Comparison of ENCODE assay signal across 10 mouse cellular contexts in the genomic region with DNA sequence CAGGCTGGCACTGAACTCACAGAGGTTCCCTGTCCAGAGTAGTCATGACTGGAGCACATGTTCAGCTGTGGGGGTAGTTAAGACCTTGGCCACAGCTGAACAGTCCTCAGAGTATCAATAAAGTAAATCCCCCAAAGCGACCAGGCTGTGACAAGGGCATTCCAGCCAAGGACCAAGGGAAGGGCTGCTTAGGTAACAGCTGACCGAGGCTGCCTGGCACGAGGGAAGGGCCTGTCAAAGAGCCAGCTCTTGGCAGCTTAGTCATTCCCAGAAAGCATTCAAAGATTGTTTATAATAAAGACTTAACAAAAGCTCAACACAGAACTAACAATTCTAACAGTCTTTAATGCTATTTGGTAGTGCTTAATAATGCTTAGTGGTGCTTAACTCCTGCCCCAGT. TPM values are rescaled to one million over a fixed set of nuclear protein-coding genes. Genes with fewer than 3 reads are reported as not detected.
DNase-seq lines count a peak whose midpoint lies in the region; ATAC-seq and TF ChIP-seq lines count a peak whose summit lies in the region.
"Had no signal": no experiment of that assay in that cellular context is flagged by ENCODE, and none has a peak within 500 bp of the region (broad histone marks: within the 10 kb centered on the region; RNA-seq: fewer than 3 reads in every experiment).

No protein-coding gene starts in this region.

- TF ChIP-seq POLR2A in myocyte (IDR thresholded peaks at IDR 0.05; ENCODE audit: insufficient read length, low read depth), result no peak

- H3K9ac ChIP-seq in kidney, embryonic 14.5 days (ENCODE audit: low read depth, low read length), result no peak overlapping the region
- H3K9ac ChIP-seq: liver, embryonic 14.5 days had no signal

- H3ac ChIP-seq in myocyte (ENCODE audit: control insufficient read depth, insufficient read length), result no peak overlapping the region

- H3K4me1 ChIP-seq in kidney, embryonic 14.5 days (ENCODE audit: control insufficient read depth, insufficient read depth, low read length), result no peaks in the 10 kb centered on the region

- no peaks in the 10 kb centered on the region for H3K36me3 ChIP-seq in kidney, embryonic 14.5 days (ENCODE audit: control insufficient read depth, insufficient read depth, low read length)
- H3K36me3 ChIP-seq in myocyte (ENCODE audit: control insufficient read depth, insufficient read depth), result no peaks in the 10 kb centered on the region

- H3K4me3 ChIP-seq in kidney, embryonic 14.5 days (ENCODE audit: low read length), result no peak overlapping the region
- H3K4me3 ChIP-seq in myocyte, result no peak overlapping the region

- H3K27ac ChIP-seq in kidney, embryonic 14.5 days (ENCODE audit: low read depth, low read length), result no peak overlapping the region
- H3K27ac ChIP-seq: liver, embryonic 14.5 days had no signal

- H3K79me2 ChIP-seq in myocyte (ENCODE audit: control insufficient read depth, insufficient read depth), result no peaks in the 10 kb centered on the region

- WGBS in kidney, embryonic 14.5 days, result 71% methylated on average over 3 of the region's 3 CpGs

- DNase-seq in kidney, adult 11 months, result peak; percentile 44
- peak; percentile 75 to 92 for DNase-seq in adrenal gland, adult (ENCODE audit: inconsistent age in 2 of 2, low spot score in 1 of 2)
- peak; percentile 85 for DNase-seq in fibroblast of lung, adult 2 months (ENCODE audit: low read depth)
- no peak for DNase-seq in left cerebral cortex, adult 9 months (ENCODE audit: low spot score in 2 of 2)
- DNase-seq: heart, postnatal 36 days; right cerebral cortex, adult 18-20 months had no signal

- no peak overlapping the region for H3K4me2 ChIP-seq in kidney, embryonic 14.5 days (replicated peaks; ENCODE audit: low read depth, low read length)
- peak overlapping the region; percentile 20 for H3K4me2 ChIP-seq in myocyte (ENCODE audit: low read depth)

- H3K9me3 ChIP-seq in kidney, embryonic 14.5 days (ENCODE audit: control insufficient read depth, low read length), result no peaks in the 10 kb centered on the region

- no peak for ATAC-seq in kidney, embryonic 14.5 days (ENCODE audit: low FRiP score, low TSS enrichment)
- ATAC-seq in erythroblast, adult 5-6 weeks (replicated peaks; ENCODE audit: low FRiP score, poor library complexity, severe bottlenecking), result no peak

- no peaks in the 10 kb centered on the region for H3K27me3 ChIP-seq in kidney, embryonic 14.5 days (ENCODE audit: control insufficient read depth, insufficient read depth, low read length)
- no peaks in the 10 kb centered on the region for H3K27me3 ChIP-seq in myocyte (ENCODE audit: control insufficient read depth, insufficient read depth, insufficient read length)

TF ChIP-seq in myocyte, 11 proteins besides CTCF, POLR2A, EP300 and RAD21:
- no peak for TF ChIP-seq CEBPB (IDR thresholded peaks at IDR 0.05; ENCODE audit: insufficient read depth, poor library complexity, severe bottlenecking)
- no peak for TF ChIP-seq MAX (IDR thresholded peaks at IDR 0.05; ENCODE audit: low read depth)
- TF ChIP-seq REST (IDR thresholded peaks at IDR 0.05; ENCODE audit: insufficient read depth, insufficient read length), result no peak
- peak; percentile 39 for TF ChIP-seq TCF3 (IDR thresholded peaks at IDR 0.05; ENCODE audit: insufficient read length, low read depth)
- peak; percentile 25 to 89 (median 34) for TF ChIP-seq MYOG (IDR thresholded peaks at IDR 0.05; ENCODE audit: control insufficient read depth in 1 of 3, insufficient read depth in 1 of 3, insufficient read length in 2 of 3, low read depth in 2 of 3)
- peak in 2 of 3 experiments; percentile 53 to 66 for TF ChIP-seq MYOD1 (IDR thresholded peaks at IDR 0.05; ENCODE audit: control insufficient read depth in 1 of 3, insufficient read length in 2 of 3, low read depth in 2 of 3)
- TF ChIP-seq TCF12 (IDR thresholded peaks at IDR 0.05; ENCODE audit: insufficient read depth, poor library complexity, severe bottlenecking), result peak; percentile 4

RNA-seq across cellular contexts. Expression of a gene that starts 22.7 kb away (rescaled TPM):
- 15.9 and 19.5 TPM in 2 replicates for polyA plus RNA-seq in kidney, embryonic 14.5 days (2014; fragmentation: Nextera tagmentation; extraction: Ambion mirVana)
- 3.9 TPM for polyA plus RNA-seq in myocyte (2012; fragmentation: generic; extraction: Trizol)
- total RNA-seq in erythroblast, adult 5-6 weeks (2015; ENCODE audit: low replicate concordance), result 0.19 and 2.1 TPM in 2 replicates
- total RNA-seq in erythroblast, adult 5-6 weeks (2017; ENCODE audit: low replicate concordance), result 0.94 and 0.98 TPM in 2 replicates

Comparison
In these comparisons a context has a peak if more than half of its experiments do, and no peak if none do; other contexts are left out.
1. DNase-seq: peak in kidney, adult 11 months (single experiment), adrenal gland, adult (2 of 2) and fibroblast of lung, adult 2 months (single experiment); none in left cerebral cortex, adult 9 months (0 of 2).